Mouse (Mus musculus): ENCODE data around the gene Tbx2. TPM values are rescaled to one million over a fixed set of nuclear protein-coding genes. Genes with fewer than 3 reads are reported as not detected.

Gene Tbx2
- total RNA-seq, 2 experiments from 2014 or later = 3.9 to 4.9 TPM

- no peak for DNase-seq
Observed at GRCm38 (mm10) chr11:85887273-85887672, 54.9 kb downstream of the Tbx2 start.

GRCm38 (mm10) chr11:85887801-85888450, 55.6 kb downstream of the Tbx2 start:
- DNase-seq = no peak

- no peak for DNase-seq
Observed at GRCm38 (mm10) chr11:85888451-85888961, 56.2 kb downstream of the Tbx2 start.

GRCm38 (mm10) chr11:85889056-85889729, 56.8 kb downstream of the Tbx2 start:
- DNase-seq = no peak

- no peak for DNase-seq
Observed at GRCm38 (mm10) chr11:85889730-85890562, 57.6 kb downstream of the Tbx2 start.

GRCm38 (mm10) chr11:85890563-85890845, 58.2 kb downstream of the Tbx2 start:
- no peak for DNase-seq

- DNase-seq = no peak
Observed at GRCm38 (mm10) chr11:85891010-85891691, 58.8 kb downstream of the Tbx2 start.

Other genes with a start within 250 kb of the Tbx2 start
- gene Gm11444, start 17.8 kb downstream of the Tbx2 start, total RNA-seq (2021) = not detected
- gene Tbx4, start 53.9 kb downstream of the Tbx2 start, total RNA-seq (2021) = under 1 TPM in 1 of 2 experiments, not detected in 1; 0.10 TPM